Mouse (Mus musculus) liver, embryonic 13.5 days (tissue): Measurements from ENCODE around the gene Plekha3. TPM values are rescaled to one million over a fixed set of nuclear protein-coding genes. Genes with fewer than 3 reads are reported as not detected.

ENCODE experiments used
- ATAC-seq: fragments of 200-750 bp; cut with Nextera tagmentation; 2 replicates; pipeline ENCODE4 v1.8.0; 2017; ENCODE audit warnings: low read depth, mild to moderate bottlenecking, moderate number of reproducible peaks, moderate library complexity
- DNase-seq: peaks from one replicate; pipeline ENCODE4 v3.0.0; 2022
- H3K27ac ChIP-seq: fragments of 300-500 bp; sonication (generic); 2 replicates; pipeline ENCODE4 v1.5.1; 2015; ENCODE audit warnings: moderate library complexity, mild to moderate bottlenecking, inconsistent platforms
- H3K27me3 ChIP-seq: fragments of 300-500 bp; sonication (generic); 2 replicates; pipeline ENCODE4 v1.6.1; 2015; ENCODE audit warnings: mild to moderate bottlenecking, inconsistent platforms
- H3K36me3 ChIP-seq: fragments of 300-500 bp; sonication (generic); 2 replicates; pipeline ENCODE4 v1.6.1; 2015; ENCODE audit warnings: mild to moderate bottlenecking, inconsistent platforms
- H3K4me1 ChIP-seq: fragments of 300-500 bp; sonication (generic); replicated peaks from 2 replicates; pipeline ENCODE4 v1.6.1; 2015; ENCODE audit warnings: inconsistent platforms
- H3K4me2 ChIP-seq: fragments of 300-500 bp; sonication (generic); 2 replicates; pipeline ENCODE4 v1.6.1; 2015; ENCODE audit warnings: inconsistent platforms, mild to moderate bottlenecking, moderate library complexity
- H3K4me3 ChIP-seq: fragments of 300-500 bp; sonication (generic); replicated peaks from 2 replicates; pipeline ENCODE4 v1.5.1; 2015; ENCODE audit warnings: mild to moderate bottlenecking, inconsistent platforms
- H3K9ac ChIP-seq: fragments of 300-500 bp; sonication (generic); 2 replicates; pipeline ENCODE4 v1.6.1; 2015; ENCODE audit warnings: mild to moderate bottlenecking, inconsistent platforms
- H3K9me3 ChIP-seq: fragments of 300-500 bp; sonication (generic); replicated peaks from 2 replicates; pipeline ENCODE4 v1.6.1; 2016; ENCODE audit warnings: inconsistent platforms
- WGBS: fragments of 180-500 bp; shearing (Covaris S2); methylation state at CpG from one replicate; pipeline ENCODE4 v1.1.7; 2015; ENCODE audit not compliant: insufficient replicate concordance; 5-methylcytosine and 5-hydroxymethylcytosine counted together
- polyA plus RNA-seq: library from polyadenylated mRNA; unstranded; fragments of >200 nt; fragmentation: Nextera tagmentation; extraction: Ambion mirVana; gene quantifications from 2 replicates; pipeline ENCODE4 v1.2.1, GENCODE M21; 2015

Plekha3 gene
- polyA plus RNA-seq = 3.8 and 4.2 TPM in 2 replicates

DNA sequence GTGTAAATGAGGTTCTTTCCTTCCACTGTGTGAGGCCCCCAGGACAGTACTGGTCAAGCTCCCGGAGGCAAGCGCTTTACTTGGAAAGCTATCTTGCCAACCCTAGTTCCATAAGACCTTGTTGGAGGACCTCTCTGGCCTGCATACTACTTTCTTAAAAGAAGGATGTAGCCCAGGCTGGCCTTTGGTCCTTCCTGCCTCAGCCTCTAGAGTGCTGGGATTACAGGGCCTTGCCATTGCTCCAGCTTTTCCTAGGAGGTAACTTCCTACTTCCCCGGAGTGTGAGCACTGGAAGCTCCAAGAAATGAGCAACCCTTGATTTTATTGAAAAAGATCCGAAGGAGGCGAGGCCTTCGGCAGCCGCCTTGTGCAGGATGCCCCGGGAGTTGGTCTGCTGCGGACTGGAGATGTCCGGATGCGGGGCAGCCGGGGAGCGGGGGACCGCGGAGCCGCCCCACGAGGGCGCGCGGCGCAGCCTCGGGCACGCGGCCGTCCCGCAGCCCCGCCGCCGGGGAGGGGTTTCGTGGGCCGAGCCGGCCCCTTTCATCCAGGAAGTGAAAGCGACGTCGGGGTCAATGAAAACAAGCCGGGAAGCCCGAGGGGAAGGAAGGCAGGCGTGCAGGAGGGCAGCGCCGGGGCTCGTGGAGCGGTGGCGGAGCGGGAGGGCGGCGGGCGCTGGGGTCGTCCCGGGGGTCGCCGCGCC, at the start of gene Plekha3:
Gene Plekha3, plus strand, starts transcription at position 557 of the 703 bp plus-strand sequence.
- DNase-seq (peak; percentile 51), ATAC-seq (peak; percentile 67)
- Histone ChIP-seq H3K4me1 (peaks cover 45% of the 10 kb centered on the region), H3K9me3 (no peaks in the 10 kb centered on the region), H3K4me3 (peak within 1 kb of the TSS; percentile 85), H3K9ac (peak within 1 kb of the TSS; percentile 84), H3K27me3 (no peaks in the 10 kb centered on the region), H3K4me2 (peak within 1 kb of the TSS; percentile 80), H3K27ac (peak within 1 kb of the TSS; percentile 65), H3K36me3 (peaks cover 7% of the 10 kb centered on the region)
- 3% methylated on average over 43 of the region's 52 CpGs for WGBS

DNA sequence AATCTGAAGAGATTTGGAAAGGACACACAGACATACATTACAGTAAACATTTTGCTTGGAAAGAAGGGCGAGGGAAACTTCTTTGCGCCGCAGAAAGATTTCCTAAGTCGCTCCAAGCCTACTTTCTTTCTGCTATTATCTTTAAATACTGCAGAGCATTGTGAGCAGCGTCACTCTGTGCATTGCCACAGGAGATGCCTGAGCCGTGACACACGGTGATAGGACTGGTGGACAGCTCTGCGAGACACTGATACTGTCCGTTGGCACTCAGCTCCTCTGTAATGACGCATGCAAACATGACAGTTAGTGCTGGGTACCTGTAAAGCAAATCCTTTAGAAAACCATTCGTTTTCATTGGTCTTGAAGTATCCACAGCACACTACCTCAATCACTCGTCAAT, 44.8 kb upstream of the Plekha3 start:
- H3K27me3 ChIP-seq = no peaks in the 10 kb centered on the region
- H3K4me1 ChIP-seq = no peaks in the 10 kb centered on the region
- no peak overlapping the region for H3K4me3 ChIP-seq
- DNase-seq (no peak), ATAC-seq (no peak)
- no peaks in the 10 kb centered on the region for H3K9me3 ChIP-seq
- H3K36me3 ChIP-seq = peaks cover 15% of the 10 kb centered on the region
- no peak overlapping the region for H3K27ac ChIP-seq
- WGBS = 68% methylated on average over 12 of the region's 12 CpGs
- no peak overlapping the region for H3K9ac ChIP-seq
- H3K4me2 ChIP-seq = no peak overlapping the region

DNA sequence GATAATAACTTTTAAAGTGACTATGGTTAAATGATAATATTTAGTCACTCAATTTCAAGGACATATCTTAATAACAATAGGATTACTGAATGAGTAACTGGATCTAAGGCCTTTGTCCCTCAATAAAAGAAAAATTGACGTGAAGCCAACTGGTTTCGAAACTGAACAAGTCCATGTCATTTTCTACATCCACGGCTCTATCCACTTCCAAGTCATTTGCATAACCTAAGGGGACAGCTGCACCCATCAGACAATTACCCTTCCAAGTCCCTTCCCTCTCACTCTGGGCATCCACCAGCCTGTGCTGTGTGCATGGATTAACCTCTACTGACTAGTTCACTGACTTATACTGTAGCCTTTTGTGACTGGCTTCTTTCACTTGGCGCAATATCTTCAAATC, 43.5 kb upstream of the Plekha3 start:
- H3K4me3 ChIP-seq = no peak overlapping the region
- ATAC-seq (no peak), DNase-seq (no peak)
- no peak overlapping the region for H3K27ac ChIP-seq
- WGBS = 86% methylated on average over 4 of the region's 4 CpGs
- no peaks in the 10 kb centered on the region for H3K4me1 ChIP-seq
- no peaks in the 10 kb centered on the region for H3K27me3 ChIP-seq
- H3K4me2 ChIP-seq = no peak overlapping the region
- H3K9ac ChIP-seq = no peak overlapping the region
- no peaks in the 10 kb centered on the region for H3K9me3 ChIP-seq
- H3K36me3 ChIP-seq = peaks cover 21% of the 10 kb centered on the region

DNA sequence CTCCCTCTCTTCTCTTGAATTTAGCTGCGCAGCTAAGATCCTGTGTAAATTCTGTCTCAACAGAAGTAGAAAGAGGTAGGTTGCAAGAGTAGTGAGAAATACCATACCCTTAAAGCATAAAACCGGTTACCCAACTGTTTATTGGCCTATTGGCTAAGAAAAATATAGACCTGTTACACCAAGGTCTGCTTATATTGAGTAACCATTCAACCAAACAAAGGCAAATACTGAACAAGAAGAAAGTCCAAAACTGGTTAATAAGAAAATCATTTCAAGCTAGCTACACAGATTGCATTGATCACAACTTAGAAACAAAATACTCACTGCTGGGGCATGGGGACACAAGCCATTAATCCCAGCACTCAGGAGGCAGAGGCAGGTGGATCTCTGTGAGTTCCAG, 35.4 kb upstream of the Plekha3 start:
- H3K27ac ChIP-seq = no peak overlapping the region
- H3K4me3 ChIP-seq = no peak overlapping the region
- peaks cover 10% of the 10 kb centered on the region for H3K4me1 ChIP-seq
- H3K9me3 ChIP-seq = no peaks in the 10 kb centered on the region
- DNase-seq = no peak
- H3K4me2 ChIP-seq = no peak overlapping the region
- no peaks in the 10 kb centered on the region for H3K27me3 ChIP-seq
- ATAC-seq = no peak
- 85% methylated on average over 2 of the region's 2 CpGs for WGBS
- peaks cover 21% of the 10 kb centered on the region for H3K36me3 ChIP-seq
- H3K9ac ChIP-seq = no peak overlapping the region

GRCm38 (mm10) chr2:76643801-76644200, 31.3 kb upstream of the Plekha3 start:
- DNase-seq (no peak), ATAC-seq (no peak)
- Histone ChIP-seq H3K27ac (no peak overlapping the region), H3K4me2 (no peak overlapping the region), H3K9ac (no peak overlapping the region), H3K4me3 (no peak overlapping the region), H3K4me1 (peaks cover 36% of the 10 kb centered on the region), H3K9me3 (no peaks in the 10 kb centered on the region), H3K36me3 (peaks cover 10% of the 10 kb centered on the region; the same call in 1 of the 2 replicates), H3K27me3 (no peaks in the 10 kb centered on the region)

DNA sequence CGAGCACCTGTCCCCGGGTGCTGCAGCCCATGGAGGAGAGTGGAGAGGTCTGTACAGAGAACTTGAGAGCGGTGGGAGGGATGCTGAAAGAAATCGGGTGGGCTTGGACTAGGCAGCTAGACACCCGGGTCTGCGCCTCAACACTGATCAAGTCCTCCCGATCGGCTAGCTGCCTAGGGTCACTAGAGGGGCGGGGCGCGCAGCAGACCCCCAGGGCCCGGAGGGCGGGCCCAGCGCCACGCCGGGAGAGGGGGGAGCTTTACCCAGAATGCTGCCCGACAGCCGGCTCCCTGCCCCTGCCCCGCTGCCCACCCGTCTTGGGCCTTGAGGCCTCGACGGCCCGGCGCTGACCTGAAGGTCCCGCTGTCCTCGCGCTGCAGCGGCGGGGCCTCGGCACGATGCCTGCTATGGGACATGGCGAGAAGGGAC, 27.6 kb upstream of the Plekha3 start:
- ATAC-seq = peak; percentile 0; the same call in 1 of the 2 replicates
- WGBS = under 1% methylated on average over 32 of the region's 32 CpGs
- Histone ChIP-seq H3K4me3 (peak overlapping the region; percentile 75), H3K4me2 (peak overlapping the region; percentile 99), H3K27ac (peak overlapping the region; percentile 54; the same call in 1 of the 2 replicates), H3K4me1 (peaks cover 37% of the 10 kb centered on the region), H3K9me3 (no peaks in the 10 kb centered on the region), H3K27me3 (no peaks in the 10 kb centered on the region), H3K9ac (peak overlapping the region; percentile 78), H3K36me3 (no peaks in the 10 kb centered on the region)
- no peak for DNase-seq

GRCm38 (mm10) chr2:76647883-76648570, 27.1 kb upstream of the Plekha3 start, which contains the start of the genes Prkra and Pjvk:
Gene Prkra, minus strand, starts transcription at chr2:76648015.
Gene Pjvk, plus strand, starts transcription at chr2:76648476.
- H3K27me3 ChIP-seq = no peaks in the 10 kb centered on the region
- ATAC-seq (peak; percentile 95), DNase-seq (peak; percentile 94)
- peak within 1 kb of the TSS; percentile 99 for H3K4me2 ChIP-seq
- WGBS = 2% methylated on average over 40 of the region's 42 CpGs
- H3K4me3 ChIP-seq = peak within 1 kb of the TSS; percentile 75
- H3K9me3 ChIP-seq = no peaks in the 10 kb centered on the region
- peaks cover 37% of the 10 kb centered on the region for H3K4me1 ChIP-seq
- peak within 1 kb of the TSS; percentile 78 for H3K9ac ChIP-seq
- no peaks in the 10 kb centered on the region for H3K36me3 ChIP-seq
- peak within 1 kb of the TSS; percentile 54; the same call in 1 of the 2 replicates for H3K27ac ChIP-seq

DNA sequence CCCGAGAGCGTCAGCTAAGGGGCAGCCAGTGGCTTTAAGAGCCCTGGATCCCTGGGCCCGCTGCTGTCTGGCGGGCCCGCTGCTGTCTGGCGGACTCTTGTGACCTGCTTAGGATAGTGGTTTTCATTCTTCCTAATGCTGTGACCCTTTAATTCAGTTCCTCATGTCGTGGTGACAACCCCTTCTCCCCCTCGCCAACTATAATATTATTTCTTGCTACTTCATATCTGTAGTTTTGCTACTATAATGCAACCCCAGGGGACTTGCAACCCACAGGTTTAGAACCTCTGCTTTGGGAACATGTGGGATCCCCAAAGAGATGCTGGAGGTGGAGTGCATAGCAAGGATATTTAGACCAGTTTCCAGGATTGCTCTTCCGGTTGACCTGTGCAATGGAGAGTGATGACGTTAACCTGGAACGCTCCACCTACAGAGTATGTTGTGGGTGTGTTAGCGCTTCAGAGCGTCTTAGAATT, 26.4 kb upstream of the Plekha3 start:
- ATAC-seq (0 out of 2 replicates have a peak, but pooled peaks have one; percentile 8), DNase-seq (no peak)
- 31% methylated on average over 13 of the region's 13 CpGs for WGBS
- H3K9ac ChIP-seq = peak overlapping the region; percentile 63
- peak overlapping the region; percentile 75 for H3K4me3 ChIP-seq
- H3K4me1 ChIP-seq = peaks cover 35% of the 10 kb centered on the region
- no peaks in the 10 kb centered on the region for H3K27me3 ChIP-seq
- no peaks in the 10 kb centered on the region for H3K36me3 ChIP-seq
- peak overlapping the region; percentile 35; the same call in 1 of the 2 replicates for H3K27ac ChIP-seq
- no peaks in the 10 kb centered on the region for H3K9me3 ChIP-seq
- peak overlapping the region; percentile 99 for H3K4me2 ChIP-seq

DNA sequence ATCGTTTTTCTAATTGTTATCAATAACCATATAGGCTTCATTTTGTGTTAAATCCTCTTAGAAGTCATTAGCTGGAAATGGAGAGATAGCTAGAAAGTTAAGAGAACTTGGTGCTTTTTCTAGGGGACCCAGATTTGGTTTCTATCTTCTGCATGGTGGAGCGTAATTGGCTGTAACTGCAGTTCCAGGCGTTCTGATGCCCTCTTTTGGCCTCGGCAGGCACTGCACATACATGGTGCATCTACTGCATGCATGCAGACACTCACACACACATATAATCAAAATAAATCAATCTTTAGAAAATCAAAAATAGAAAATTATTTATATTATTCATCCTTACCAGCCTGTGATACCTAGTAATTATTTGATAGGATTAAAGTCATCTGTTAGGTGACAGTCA, 22.0 kb upstream of the Plekha3 start:
- DNase-seq (no peak), ATAC-seq (no peak)
- Histone ChIP-seq H3K27ac (no peak overlapping the region), H3K36me3 (no peaks in the 10 kb centered on the region), H3K9me3 (no peaks in the 10 kb centered on the region), H3K4me3 (no peak overlapping the region), H3K9ac (no peak overlapping the region), H3K27me3 (no peaks in the 10 kb centered on the region), H3K4me1 (peaks cover 7% of the 10 kb centered on the region; the same call in 1 of the 2 replicates), H3K4me2 (no peak overlapping the region)
- 85% methylated on average over 4 of the region's 4 CpGs for WGBS

GRCm38 (mm10) chr2:76654646-76655045, 20.4 kb upstream of the Plekha3 start:
- no peaks in the 10 kb centered on the region for H3K4me1 ChIP-seq
- H3K4me3 ChIP-seq = no peak overlapping the region
- no peaks in the 10 kb centered on the region for H3K27me3 ChIP-seq
- no peak overlapping the region for H3K4me2 ChIP-seq
- no peak overlapping the region for H3K27ac ChIP-seq
- no peaks in the 10 kb centered on the region for H3K36me3 ChIP-seq
- WGBS = 78% methylated on average over 5 of the region's 5 CpGs
- H3K9me3 ChIP-seq = no peaks in the 10 kb centered on the region
- ATAC-seq (no peak), DNase-seq (no peak)
- H3K9ac ChIP-seq = no peak overlapping the region

- H3K4me1 ChIP-seq = no peaks in the 10 kb centered on the region
- no peak for ATAC-seq
- 53% methylated on average over 3 of the region's 3 CpGs for WGBS
Measured at GRCm38 (mm10) chr2:76655444-76655843, 19.6 kb upstream of the Plekha3 start.

More at GRCm38 (mm10) chr2:76655444-76655843, 19.6 kb upstream of the Plekha3 start:
- Histone ChIP-seq H3K27ac (no peak overlapping the region), H3K27me3 (no peaks in the 10 kb centered on the region), H3K4me2 (no peak overlapping the region), H3K9ac (no peak overlapping the region), H3K4me3 (no peak overlapping the region), H3K9me3 (no peaks in the 10 kb centered on the region), H3K36me3 (no peaks in the 10 kb centered on the region)
- DNase-seq = no peak
